Mouse (Mus musculus): ENCODE results near the gene Gab2.

Gab2 gene

GRCm38 (mm10) chr7:97251638-97252037, 170.3 kb downstream of the Gab2 start:
- ATAC-seq (ENCODE audit: low TSS enrichment) = no peak

GRCm38 (mm10) chr7:97262541-97262940, 181.2 kb downstream of the Gab2 start:
- no peak for ATAC-seq (ENCODE audit: low TSS enrichment)

- peak; percentile 88 for ATAC-seq (ENCODE audit: low TSS enrichment)
Measured at GRCm38 (mm10) chr7:97270367-97270766, 189.0 kb downstream of the Gab2 start.

GRCm38 (mm10) chr7:97271068-97271467, 189.7 kb downstream of the Gab2 start:
- no peak for ATAC-seq (ENCODE audit: low TSS enrichment)

GRCm38 (mm10) chr7:97296986-97297385, 215.6 kb downstream of the Gab2 start:
- ATAC-seq (ENCODE audit: low TSS enrichment) = no peak

- ATAC-seq (ENCODE audit: low TSS enrichment) = peak; percentile 70
Measured at GRCm38 (mm10) chr7:97297466-97297865, 216.1 kb downstream of the Gab2 start.

- ATAC-seq (ENCODE audit: low TSS enrichment) = no peak
Measured at GRCm38 (mm10) chr7:97298279-97298678, 216.9 kb downstream of the Gab2 start.

- ATAC-seq (ENCODE audit: low TSS enrichment) = no peak
Measured at GRCm38 (mm10) chr7:97298943-97299342, 217.6 kb downstream of the Gab2 start.

- ATAC-seq (ENCODE audit: low TSS enrichment) = no peak
Measured at GRCm38 (mm10) chr7:97300914-97301313, 219.5 kb downstream of the Gab2 start.

- ATAC-seq (ENCODE audit: low TSS enrichment) = no peak
Measured at GRCm38 (mm10) chr7:97301321-97301720, 219.9 kb downstream of the Gab2 start.

- no peak for ATAC-seq (ENCODE audit: low TSS enrichment)
Measured at GRCm38 (mm10) chr7:97302261-97302660, 220.9 kb downstream of the Gab2 start.

- no peak for ATAC-seq (ENCODE audit: low TSS enrichment)
Measured at GRCm38 (mm10) chr7:97302876-97303275, 221.5 kb downstream of the Gab2 start.

GRCm38 (mm10) chr7:97303614-97304013, 222.2 kb downstream of the Gab2 start:
- no peak for ATAC-seq (ENCODE audit: low TSS enrichment)

GRCm38 (mm10) chr7:97304471-97304870, 223.1 kb downstream of the Gab2 start:
- ATAC-seq (ENCODE audit: low TSS enrichment) = no peak

- no peak for ATAC-seq (ENCODE audit: low TSS enrichment)
Measured at GRCm38 (mm10) chr7:97305206-97305605, 223.8 kb downstream of the Gab2 start.

GRCm38 (mm10) chr7:97306813-97307212, 225.4 kb downstream of the Gab2 start:
- no peak for ATAC-seq (ENCODE audit: low TSS enrichment)

GRCm38 (mm10) chr7:97307546-97307945, 226.2 kb downstream of the Gab2 start:
- ATAC-seq (ENCODE audit: low TSS enrichment) = no peak

GRCm38 (mm10) chr7:97309461-97310340, 228.3 kb downstream of the Gab2 start:
- ATAC-seq (ENCODE audit: low TSS enrichment) = no peak

- no peak for ATAC-seq (ENCODE audit: low TSS enrichment)
Measured at GRCm38 (mm10) chr7:97310341-97310635, 228.9 kb downstream of the Gab2 start.

- ATAC-seq (ENCODE audit: low TSS enrichment) = no peak
Measured at GRCm38 (mm10) chr7:97311620-97312019, 230.2 kb downstream of the Gab2 start.

GRCm38 (mm10) chr7:97312196-97312595, 230.8 kb downstream of the Gab2 start:
- ATAC-seq (ENCODE audit: low TSS enrichment) = no peak

- no peak for ATAC-seq (ENCODE audit: low TSS enrichment)
Measured at GRCm38 (mm10) chr7:97312856-97313255, 231.5 kb downstream of the Gab2 start.

GRCm38 (mm10) chr7:97313364-97313995, 232.1 kb downstream of the Gab2 start:
- no peak for ATAC-seq (ENCODE audit: low TSS enrichment)
